Mouse (Mus musculus) midbrain, embryonic 13.5 days (tissue): ENCODE data around the gene Tbl1xr1. TPM values are rescaled to one million over a fixed set of nuclear protein-coding genes. Genes with fewer than 3 reads are reported as not detected.

Source experiments
- ATAC-seq: fragments of 200-750 bp; cut with Nextera tagmentation; 2 replicates; pipeline ENCODE4 v1.8.0; 2017; ENCODE audit warnings: mild to moderate bottlenecking, moderate TSS enrichment, moderate library complexity
- H3K27ac ChIP-seq: fragments of 300-500 bp; sonication (generic); 2 replicates; pipeline ENCODE4 v1.5.1; 2015; ENCODE audit warnings: inconsistent platforms, mild to moderate bottlenecking, moderate library complexity
- H3K27me3 ChIP-seq: fragments of 300-500 bp; sonication (generic); 2 replicates; pipeline ENCODE4 v1.6.1; 2015; ENCODE audit warnings: mild to moderate bottlenecking, inconsistent platforms
- H3K36me3 ChIP-seq: fragments of 300-500 bp; sonication (generic); 2 replicates; pipeline ENCODE4 v1.6.1; 2015; ENCODE audit warnings: mild to moderate bottlenecking, inconsistent platforms
- H3K4me1 ChIP-seq: fragments of 300-500 bp; sonication (generic); replicated peaks from 2 replicates; pipeline ENCODE4 v1.6.1; 2015; ENCODE audit warnings: inconsistent platforms
- H3K4me2 ChIP-seq: fragments of 300-500 bp; sonication (generic); replicated peaks from 2 replicates; pipeline ENCODE4 v1.6.1; 2015; ENCODE audit warnings: moderate library complexity, mild to moderate bottlenecking, inconsistent platforms
- H3K4me3 ChIP-seq: fragments of 300-500 bp; sonication (generic); replicated peaks from 2 replicates; pipeline ENCODE4 v1.5.1; 2015; ENCODE audit warnings: mild to moderate bottlenecking, inconsistent platforms
- H3K9ac ChIP-seq: fragments of 300-500 bp; sonication (generic); replicated peaks from 2 replicates; pipeline ENCODE4 v1.6.1; 2015; ENCODE audit warnings: mild to moderate bottlenecking, inconsistent platforms
- H3K9me3 ChIP-seq: fragments of 300-500 bp; sonication (generic); 2 replicates; pipeline ENCODE4 v1.6.1; 2016; ENCODE audit warnings: mild to moderate bottlenecking, inconsistent platforms
- WGBS: fragments of 180-500 bp; shearing (Covaris S2); methylation state at CpG from one replicate; pipeline ENCODE4 v1.1.7; 2015; 5-methylcytosine and 5-hydroxymethylcytosine counted together
- polyA plus RNA-seq: library from polyadenylated mRNA; unstranded; fragments of >200 nt; fragmentation: Nextera tagmentation; extraction: Ambion mirVana; gene quantifications from 2 replicates; pipeline ENCODE4 v1.2.1, GENCODE M21; 2015

Gene Tbl1xr1
- polyA plus RNA-seq, 1 experiment from 2014 or later = 20.2 TPM

DNA sequence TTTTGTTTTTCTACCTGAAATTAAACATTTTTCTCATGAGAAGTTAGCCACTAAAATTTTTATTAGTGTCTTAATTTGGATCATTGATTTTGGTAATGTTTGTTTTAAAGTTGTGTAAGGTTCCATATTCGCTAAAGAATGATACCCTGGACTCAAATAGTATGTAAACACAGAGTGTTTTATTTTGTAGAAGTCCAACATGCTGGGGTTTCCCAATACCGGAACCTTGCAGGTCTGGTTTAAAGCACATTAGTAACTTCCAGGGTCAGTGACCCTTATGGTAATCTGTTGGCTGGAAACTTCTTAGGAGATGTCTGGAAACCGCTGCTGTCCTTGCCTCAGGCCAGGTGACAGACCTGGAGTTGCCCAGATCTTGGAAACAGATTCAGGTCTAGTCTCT lies 15.2 kb downstream of the Tbl1xr1 start:
- H3K27me3 ChIP-seq = no peaks in the 10 kb centered on the region
- no peak overlapping the region for H3K9ac ChIP-seq
- peaks cover 14% of the 10 kb centered on the region for H3K4me1 ChIP-seq
- no peaks in the 10 kb centered on the region for H3K36me3 ChIP-seq
- ATAC-seq = no peak
- H3K9me3 ChIP-seq = no peaks in the 10 kb centered on the region
- H3K27ac ChIP-seq = no peak overlapping the region
- H3K4me2 ChIP-seq = no peak overlapping the region
- H3K4me3 ChIP-seq = no peak overlapping the region
- WGBS = 94% methylated on average over 3 of the region's 3 CpGs

DNA sequence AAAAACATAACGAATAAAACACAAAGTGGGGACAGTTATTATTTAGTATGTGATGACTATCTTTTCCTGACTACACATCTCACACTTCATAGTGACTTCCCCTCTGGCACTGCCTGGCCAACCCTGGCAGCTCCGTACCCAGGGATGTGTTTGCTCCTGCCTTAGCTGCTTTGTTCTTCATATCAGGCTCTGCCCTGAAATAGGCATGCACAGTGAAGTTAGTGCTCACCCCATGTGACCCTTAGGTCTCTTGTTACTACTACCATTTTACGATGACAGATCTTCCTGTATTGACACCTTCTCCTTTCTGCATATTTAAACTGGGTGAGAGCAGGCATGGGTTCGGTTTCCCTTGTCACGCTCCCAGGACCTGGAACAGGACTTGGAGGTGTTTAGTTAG lies 16.3 kb downstream of the Tbl1xr1 start:
- Histone ChIP-seq H3K4me2 (no peak overlapping the region), H3K27ac (no peak overlapping the region), H3K9ac (no peak overlapping the region), H3K4me3 (no peak overlapping the region), H3K27me3 (no peaks in the 10 kb centered on the region), H3K4me1 (peaks cover 14% of the 10 kb centered on the region), H3K36me3 (no peaks in the 10 kb centered on the region), H3K9me3 (no peaks in the 10 kb centered on the region)
- no peak for ATAC-seq
- 90% methylated on average over 5 of the region's 5 CpGs for WGBS

DNA sequence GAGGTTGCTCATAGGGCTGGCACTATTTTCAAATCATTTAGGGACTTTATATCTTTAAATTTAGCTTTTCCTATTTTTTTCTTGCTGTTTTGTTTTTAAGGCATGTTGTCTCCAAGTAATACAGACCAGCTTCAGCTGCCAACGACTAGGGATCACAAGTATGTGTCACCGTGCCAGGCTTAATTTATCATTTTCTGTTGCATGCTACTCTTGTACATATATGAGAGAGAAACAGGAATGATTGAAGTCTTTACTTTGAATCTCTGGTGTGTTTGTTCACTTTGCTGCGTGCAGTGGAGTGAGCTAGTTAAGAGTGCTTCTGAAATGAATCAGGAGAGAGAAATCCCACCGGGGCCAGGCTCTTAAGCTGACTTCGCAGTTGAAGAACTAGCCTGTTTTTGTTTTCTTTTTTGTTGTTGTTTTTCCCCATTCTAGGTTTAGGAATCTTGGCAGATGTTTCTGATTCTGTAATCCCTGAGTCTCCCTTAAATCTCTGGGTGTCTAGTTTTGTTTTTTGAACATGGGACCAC lies 27.6 kb downstream of the Tbl1xr1 start:
- Histone ChIP-seq H3K9me3 (no peaks in the 10 kb centered on the region), H3K9ac (no peak overlapping the region), H3K4me1 (peaks cover 12% of the 10 kb centered on the region), H3K27me3 (no peaks in the 10 kb centered on the region), H3K36me3 (0 out of 2 replicates have a peak, but pooled peaks cover 5% of the 10 kb centered on the region), H3K27ac (no peak overlapping the region), H3K4me3 (no peak overlapping the region), H3K4me2 (no peak overlapping the region)
- no peak for ATAC-seq
- WGBS = 69% methylated on average over 5 of the region's 5 CpGs

DNA sequence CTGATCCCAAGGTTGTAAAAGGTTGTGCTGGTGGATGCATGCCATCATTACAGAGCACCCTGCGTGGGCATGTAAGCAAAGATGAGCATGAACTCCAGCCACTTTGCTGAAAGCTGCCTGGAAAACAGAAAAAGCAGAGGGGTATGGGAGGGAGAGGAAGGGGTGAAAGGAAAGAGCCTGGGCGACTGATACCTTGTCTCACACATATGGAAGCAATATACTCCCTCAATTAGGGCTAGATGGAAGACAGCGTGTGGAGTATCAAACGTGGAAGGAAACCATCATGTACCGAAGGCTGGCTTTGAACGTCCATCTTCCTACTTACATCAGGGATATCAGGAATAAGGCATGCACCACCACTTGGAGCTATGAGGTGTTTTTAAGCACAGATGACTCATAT lies 29.0 kb downstream of the Tbl1xr1 start:
- Histone ChIP-seq H3K27me3 (no peaks in the 10 kb centered on the region), H3K36me3 (0 out of 2 replicates have a peak, but pooled peaks cover 5% of the 10 kb centered on the region), H3K4me3 (no peak overlapping the region), H3K9me3 (0 out of 2 replicates have a peak, but pooled peaks cover 3% of the 10 kb centered on the region), H3K27ac (no peak overlapping the region), H3K4me2 (no peak overlapping the region), H3K4me1 (peaks cover 12% of the 10 kb centered on the region), H3K9ac (no peak overlapping the region)
- 83% methylated on average over 6 of the region's 6 CpGs for WGBS
- no peak for ATAC-seq

DNA sequence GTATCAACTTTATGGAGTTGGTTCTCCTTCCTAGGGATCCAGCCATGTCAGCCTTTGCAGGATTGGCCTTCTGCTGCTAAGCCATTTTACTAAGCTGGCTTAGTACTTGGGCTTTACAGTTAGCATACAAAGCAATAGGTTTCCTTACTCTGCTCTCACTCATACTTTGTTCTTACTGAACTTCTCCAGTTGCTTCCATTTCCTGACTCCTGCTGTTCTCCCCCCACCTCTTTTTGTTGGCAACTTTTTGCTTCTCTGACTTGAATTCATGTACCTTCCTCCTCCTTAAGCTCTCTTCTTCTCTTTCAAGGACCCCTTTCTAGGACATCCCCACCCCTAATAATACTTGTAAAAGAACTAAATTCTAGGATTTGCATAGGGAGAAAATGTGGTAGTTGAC lies 31.6 kb downstream of the Tbl1xr1 start:
- Histone ChIP-seq H3K36me3 (no peaks in the 10 kb centered on the region), H3K4me1 (peaks cover 12% of the 10 kb centered on the region), H3K27me3 (no peaks in the 10 kb centered on the region), H3K4me2 (no peak overlapping the region), H3K9me3 (0 out of 2 replicates have a peak, but pooled peaks cover 3% of the 10 kb centered on the region), H3K27ac (no peak overlapping the region), H3K4me3 (no peak overlapping the region), H3K9ac (no peak overlapping the region)
- no peak for ATAC-seq

DNA sequence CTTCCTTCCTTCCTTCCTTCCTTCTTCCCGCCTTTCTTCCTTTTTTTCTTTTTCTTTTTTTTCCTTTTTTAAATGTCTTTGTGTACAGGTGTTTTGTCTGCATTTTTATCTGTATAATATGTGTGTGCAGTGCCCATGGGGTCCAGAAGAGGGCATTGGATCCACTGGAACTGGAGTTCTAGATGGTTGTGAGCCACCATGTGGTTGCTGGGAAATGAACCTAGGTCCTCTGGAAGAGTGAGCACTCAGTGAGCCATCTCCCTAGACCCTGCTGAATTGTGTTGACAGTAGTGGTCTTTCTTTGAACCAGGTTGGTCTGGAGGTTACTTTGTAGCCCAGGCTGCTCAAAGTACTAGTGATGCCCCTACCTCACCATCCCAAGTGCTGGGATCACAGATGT lies 33.2 kb downstream of the Tbl1xr1 start:
- H3K4me3 ChIP-seq = no peak overlapping the region
- no peaks in the 10 kb centered on the region for H3K27me3 ChIP-seq
- WGBS = 100% methylated on average over 1 of the region's 1 CpGs
- no peaks in the 10 kb centered on the region for H3K36me3 ChIP-seq
- no peak overlapping the region for H3K27ac ChIP-seq
- no peak for ATAC-seq
- H3K9me3 ChIP-seq = 0 out of 2 replicates have a peak, but pooled peaks cover 3% of the 10 kb centered on the region
- peaks cover 4% of the 10 kb centered on the region for H3K4me1 ChIP-seq
- no peak overlapping the region for H3K9ac ChIP-seq
- H3K4me2 ChIP-seq = no peak overlapping the region

DNA sequence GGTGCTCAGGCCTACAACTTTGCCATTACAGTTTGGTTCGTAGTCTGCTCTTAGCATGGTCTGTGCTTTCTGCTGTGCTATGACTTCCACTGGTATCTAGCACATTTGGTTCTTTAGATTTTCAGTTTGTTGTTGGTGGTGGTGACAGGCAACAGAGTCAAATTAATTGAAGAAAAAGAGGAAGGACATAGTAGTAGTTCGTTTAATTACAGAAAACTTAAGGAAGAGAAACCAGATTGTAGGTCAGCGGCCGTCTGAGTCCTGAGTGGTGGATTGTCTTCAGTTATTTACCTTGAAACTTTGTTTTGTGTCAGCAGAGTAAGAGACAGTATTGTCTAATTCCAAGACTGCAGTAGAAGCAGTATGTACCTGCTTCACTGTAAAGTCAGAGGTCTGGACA lies 37.3 kb downstream of the Tbl1xr1 start:
- H3K4me2 ChIP-seq = no peak overlapping the region
- no peaks in the 10 kb centered on the region for H3K27me3 ChIP-seq
- no peak overlapping the region for H3K4me3 ChIP-seq
- H3K27ac ChIP-seq = no peak overlapping the region
- ATAC-seq = no peak
- no peaks in the 10 kb centered on the region for H3K36me3 ChIP-seq
- H3K4me1 ChIP-seq = peaks cover 11% of the 10 kb centered on the region
- 91% methylated on average over 4 of the region's 4 CpGs for WGBS
- H3K9ac ChIP-seq = no peak overlapping the region
- 0 out of 2 replicates have a peak, but pooled peaks cover 3% of the 10 kb centered on the region for H3K9me3 ChIP-seq

DNA sequence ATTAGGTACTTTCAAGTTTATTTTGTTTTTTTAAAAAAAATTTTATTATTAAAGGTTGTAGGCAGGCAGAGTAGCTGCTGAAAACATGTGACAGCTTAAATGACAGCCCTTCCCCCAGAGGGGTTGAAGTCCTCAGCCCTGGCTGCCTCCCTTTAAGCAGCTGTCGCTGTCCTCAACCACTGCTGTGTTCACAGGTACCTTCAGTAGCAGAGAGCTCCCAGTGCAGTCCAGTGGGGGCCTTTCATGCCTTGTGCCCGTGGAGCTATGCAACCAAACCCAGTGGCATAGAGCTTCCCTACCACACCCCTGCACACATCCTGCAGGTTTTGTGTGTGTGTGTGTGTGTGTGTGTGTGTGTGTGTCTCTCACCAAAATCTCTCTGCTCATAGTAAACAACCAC lies 38.8 kb downstream of the Tbl1xr1 start:
- H3K27me3 ChIP-seq = no peaks in the 10 kb centered on the region
- ATAC-seq = peak; percentile 77
- H3K4me1 ChIP-seq = peaks cover 11% of the 10 kb centered on the region
- no peak overlapping the region for H3K9ac ChIP-seq
- WGBS = 42% methylated on average over 2 of the region's 2 CpGs
- H3K36me3 ChIP-seq = no peaks in the 10 kb centered on the region
- H3K9me3 ChIP-seq = no peaks in the 10 kb centered on the region
- H3K4me3 ChIP-seq = no peak overlapping the region
- H3K27ac ChIP-seq = no peak overlapping the region
- H3K4me2 ChIP-seq = no peak overlapping the region

DNA sequence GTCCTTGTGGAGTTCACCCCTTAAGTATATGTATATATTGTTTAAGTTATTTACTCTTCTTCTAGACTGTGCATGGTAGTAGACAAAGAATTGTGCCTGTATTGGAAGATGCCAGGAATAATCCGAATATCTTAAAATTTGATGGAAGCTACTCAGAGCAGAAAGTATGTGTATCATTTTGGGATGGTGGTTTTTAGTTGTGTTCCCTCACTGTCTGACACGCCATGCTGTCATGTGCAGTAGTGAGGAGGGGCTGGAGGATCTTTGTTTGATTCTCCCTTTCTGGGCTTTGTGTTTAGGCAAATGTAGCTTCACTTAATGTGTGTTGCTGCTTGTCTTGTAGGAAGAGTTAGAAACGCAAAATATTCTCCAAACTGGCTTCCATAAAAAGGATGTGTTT lies 39.2 kb downstream of the Tbl1xr1 start:
- no peaks in the 10 kb centered on the region for H3K36me3 ChIP-seq
- no peak overlapping the region for H3K9ac ChIP-seq
- H3K9me3 ChIP-seq = no peaks in the 10 kb centered on the region
- H3K27me3 ChIP-seq = no peaks in the 10 kb centered on the region
- peaks cover 11% of the 10 kb centered on the region for H3K4me1 ChIP-seq
- peak; percentile 53; the same call in 1 of the 2 replicates for ATAC-seq
- no peak overlapping the region for H3K4me2 ChIP-seq
- 88% methylated on average over 3 of the region's 3 CpGs for WGBS
- H3K27ac ChIP-seq = no peak overlapping the region
- no peak overlapping the region for H3K4me3 ChIP-seq

DNA sequence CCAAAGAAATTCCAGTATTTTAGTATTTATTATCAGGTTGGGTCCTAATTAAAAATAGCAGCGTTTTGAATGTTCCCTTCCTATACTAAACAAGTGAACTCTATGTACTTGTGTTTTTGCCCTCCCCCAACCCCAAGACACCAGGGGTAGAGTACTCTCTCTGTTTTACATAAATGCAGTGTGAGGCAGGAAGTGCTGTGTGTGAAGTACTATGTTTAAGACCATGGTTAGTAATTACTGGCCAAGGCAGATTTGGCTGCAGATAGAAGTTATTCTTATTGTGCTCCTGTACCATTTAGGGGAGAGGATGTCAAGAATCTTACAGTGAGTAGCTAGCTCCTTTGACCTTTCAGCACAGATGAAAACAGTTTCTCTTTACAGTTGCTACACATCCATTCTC lies 39.7 kb downstream of the Tbl1xr1 start:
- no peaks in the 10 kb centered on the region for H3K27me3 ChIP-seq
- peaks cover 12% of the 10 kb centered on the region for H3K4me1 ChIP-seq
- no peak overlapping the region for H3K4me2 ChIP-seq
- no peak for ATAC-seq
- no peaks in the 10 kb centered on the region for H3K36me3 ChIP-seq
- WGBS = 76% methylated on average over 1 of the region's 1 CpGs
- H3K9ac ChIP-seq = no peak overlapping the region
- H3K27ac ChIP-seq = no peak overlapping the region
- H3K4me3 ChIP-seq = no peak overlapping the region
- no peaks in the 10 kb centered on the region for H3K9me3 ChIP-seq

DNA sequence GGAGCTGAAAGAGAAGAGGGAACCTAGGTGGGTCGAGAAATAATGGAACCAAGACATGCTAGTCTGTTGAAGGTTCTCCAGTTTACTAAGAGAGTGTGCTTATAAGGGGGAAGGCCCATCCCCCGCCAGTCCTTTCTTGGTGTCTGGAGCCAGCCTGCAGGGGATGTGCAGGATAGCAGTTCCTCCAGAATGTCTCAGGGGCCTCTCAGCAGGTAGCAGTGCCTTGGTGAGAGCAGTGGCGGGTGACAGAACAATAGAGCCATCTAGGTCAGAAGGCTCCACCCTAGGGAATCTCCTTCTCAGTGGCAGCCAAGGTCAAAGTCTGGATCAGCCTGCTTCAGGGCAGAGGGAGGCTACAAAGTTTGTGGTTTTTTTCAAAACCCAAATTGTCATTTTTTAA lies 45.3 kb downstream of the Tbl1xr1 start:
- WGBS = 40% methylated on average over 3 of the region's 3 CpGs
- no peak for ATAC-seq
- H3K9me3 ChIP-seq = no peaks in the 10 kb centered on the region

DNA sequence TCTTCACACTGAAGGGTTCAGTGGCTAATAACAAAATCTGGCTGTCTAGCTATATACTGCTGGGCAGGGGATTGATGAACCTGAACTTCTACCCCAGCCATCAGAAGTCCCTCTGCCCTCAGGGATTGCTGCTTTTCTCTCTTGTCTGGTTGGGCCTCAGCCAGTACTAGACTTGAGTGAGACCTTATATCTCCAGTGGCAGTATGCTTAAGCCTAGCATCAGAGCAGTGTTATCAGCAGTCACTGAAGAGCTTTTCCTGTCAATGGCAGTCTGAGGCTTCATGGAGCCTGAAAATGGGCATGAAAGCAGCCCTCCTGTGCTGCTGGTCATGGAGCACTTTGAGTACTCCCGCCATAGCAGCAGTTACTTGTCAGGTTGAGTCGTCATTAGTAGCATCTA lies 46.7 kb downstream of the Tbl1xr1 start:
- Histone ChIP-seq H3K4me2 (no peak overlapping the region), H3K4me1 (peaks cover 9% of the 10 kb centered on the region), H3K4me3 (no peak overlapping the region), H3K27me3 (no peaks in the 10 kb centered on the region), H3K36me3 (no peaks in the 10 kb centered on the region), H3K9me3 (no peaks in the 10 kb centered on the region), H3K27ac (no peak overlapping the region), H3K9ac (no peak overlapping the region)
- WGBS = 83% methylated on average over 2 of the region's 2 CpGs
- ATAC-seq = no peak

More for the DNA sequence above, 45.3 kb downstream of the Tbl1xr1 start:
- H3K27me3 ChIP-seq = no peaks in the 10 kb centered on the region
- H3K4me2 ChIP-seq = no peak overlapping the region
- no peak overlapping the region for H3K4me3 ChIP-seq
- H3K27ac ChIP-seq = no peak overlapping the region
- H3K36me3 ChIP-seq = no peaks in the 10 kb centered on the region
- H3K4me1 ChIP-seq = peaks cover 9% of the 10 kb centered on the region
- H3K9ac ChIP-seq = no peak overlapping the region

DNA sequence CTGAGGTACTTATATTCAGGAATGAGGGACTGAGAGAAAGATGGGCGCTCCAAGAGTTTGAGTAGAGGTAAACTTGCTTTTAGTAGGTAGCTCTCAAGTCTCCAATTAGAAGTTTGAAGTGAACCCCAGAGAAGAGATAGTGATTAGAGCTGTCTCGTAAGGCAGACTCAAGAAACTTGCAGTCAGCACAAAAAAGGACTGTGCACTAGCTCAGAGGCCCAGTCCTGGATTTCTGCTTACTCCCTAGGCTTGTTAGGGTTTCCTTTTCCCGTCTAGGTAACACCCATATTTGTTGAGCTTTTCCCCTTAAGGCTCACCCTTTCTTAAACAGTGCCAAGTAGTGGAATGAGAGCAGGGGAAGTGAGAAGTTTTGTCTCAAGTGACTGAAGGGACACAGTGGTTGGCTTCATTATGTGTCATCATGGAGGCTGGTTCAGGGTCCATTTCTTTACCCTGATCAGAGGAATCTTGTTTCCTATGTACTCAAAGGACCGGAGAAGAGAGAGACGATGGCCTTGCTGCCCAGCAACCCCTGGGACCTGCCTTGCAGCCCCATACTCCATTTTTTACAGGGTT lies 49.9 kb downstream of the Tbl1xr1 start:
- peaks cover 7% of the 10 kb centered on the region for H3K4me1 ChIP-seq
- ATAC-seq = no peak
- H3K36me3 ChIP-seq = no peaks in the 10 kb centered on the region
- H3K27me3 ChIP-seq = no peaks in the 10 kb centered on the region
- no peak overlapping the region for H3K4me3 ChIP-seq
- no peak overlapping the region for H3K4me2 ChIP-seq
- 91% methylated on average over 5 of the region's 5 CpGs for WGBS
- no peaks in the 10 kb centered on the region for H3K9me3 ChIP-seq
- no peak overlapping the region for H3K27ac ChIP-seq
- no peak overlapping the region for H3K9ac ChIP-seq
